Mouse (Mus musculus) erythroid progenitor cell, adult 5-6 weeks (primary cell): ENCODE data around the gene Six1. TPM values are rescaled to one million over a fixed set of nuclear protein-coding genes. Genes with fewer than 3 reads are reported as not detected.
"Not testable (repeated sequence)": the region's sequence is repeated elsewhere in the genome, so short reads cannot be mapped to it uniquely, and the experiment has no call there.

ENCODE experiments used
- ATAC-seq: replicated peaks from 2 replicates; pipeline ENCODE4 v1.8.0; 2016; ENCODE audit warnings: moderate number of reproducible peaks, mild to moderate bottlenecking, moderate TSS enrichment, inconsistent platforms; ENCODE audit not compliant: poor library complexity, low FRiP score, severe bottlenecking
- total RNA-seq, 2 experiments: library from RNA; stranded (forward) in 1 of 2; stranded (reverse) in 1 of 2; fragments of 150-400 nt in 1 of 2; fragments of 186-747, 209-891 nt in 1 of 2; gene quantifications; 2 replicates each; pipeline versions ENCODE4 v1.2.3 to v1.2.4; 2015 to 2017; ENCODE audit warnings: low replicate concordance in 2 of 2

Gene Six1
- total RNA-seq, 2 experiments from 2014 or later: not detected

- ATAC-seq: no peak
Measured at GRCm38 (mm10) chr12:73038441-73038991, 15.2 kb downstream of the Six1 start.

- ATAC-seq: no peak
Measured at GRCm38 (mm10) chr12:73037385-73038160, 16.1 kb downstream of the Six1 start.

GRCm38 (mm10) chr12:73034901-73035895 is 18.5 kb downstream of the Six1 start:
- no peak for ATAC-seq

- no peak for ATAC-seq
Measured at GRCm38 (mm10) chr12:73032665-73033064, 21.0 kb downstream of the Six1 start.

- no peak for ATAC-seq
Measured at GRCm38 (mm10) chr12:73031315-73031714, 22.4 kb downstream of the Six1 start.

GRCm38 (mm10) chr12:73025490-73025889 is 28.2 kb downstream of the Six1 start:
- no peak for ATAC-seq

- no peak for ATAC-seq
Measured at GRCm38 (mm10) chr12:73020941-73021340, 32.7 kb downstream of the Six1 start.

- ATAC-seq: no peak
Measured at GRCm38 (mm10) chr12:73020422-73020821, 33.3 kb downstream of the Six1 start.

- ATAC-seq: no peak
Measured at GRCm38 (mm10) chr12:73018838-73019237, 34.8 kb downstream of the Six1 start.

GRCm38 (mm10) chr12:73016171-73016570 is 37.5 kb downstream of the Six1 start:
- ATAC-seq: no peak

GRCm38 (mm10) chr12:73014311-73014710 is 39.4 kb downstream of the Six1 start:
- no peak for ATAC-seq

- no peak for ATAC-seq
Measured at GRCm38 (mm10) chr12:73012824-73013223, 40.9 kb downstream of the Six1 start.

GRCm38 (mm10) chr12:73012136-73012785 is 41.4 kb downstream of the Six1 start:
- no peak for ATAC-seq

- not testable (repeated sequence) for ATAC-seq
Measured at GRCm38 (mm10) chr12:73002903-73003302, 50.8 kb downstream of the Six1 start.

- ATAC-seq: not testable (repeated sequence)
Measured at GRCm38 (mm10) chr12:73002281-73002680, 51.4 kb downstream of the Six1 start.

GRCm38 (mm10) chr12:72998105-72999001 is 55.3 kb downstream of the Six1 start:
- no peak for ATAC-seq

- no peak for ATAC-seq
Measured at GRCm38 (mm10) chr12:72996646-72997045, 57.0 kb downstream of the Six1 start.
